Mouse (Mus musculus) ES-Bruce4 (cell line): ENCODE results near the gene Nfe2l2.

Source experiments
- CTCF ChIP-seq: IDR thresholded peaks from one replicate; pipeline ENCODE4 v1.8.1; 2011; ENCODE audit warnings: low read depth, low read length
- EP300 ChIP-seq: IDR thresholded peaks from 2 replicates; pipeline ENCODE4 v1.6.1; 2011; ENCODE audit warnings: low read depth, low read length; ENCODE audit not compliant: insufficient read depth

GRCm38 (mm10) chr2:75705162-75705752 lies 816 bp upstream of the Nfe2l2 start:
- TF ChIP-seq CTCF = no peak
- no peak for TF ChIP-seq EP300
